Mouse (Mus musculus): ENCODE results near the gene Drc3. TPM values are rescaled to one million over a fixed set of nuclear protein-coding genes. Genes with fewer than 3 reads are reported as not detected.
"Not testable (repeated sequence)": the region's sequence is repeated elsewhere in the genome, so short reads cannot be mapped to it uniquely, and the experiment has no call there.

Drc3 gene
- total RNA-seq, 2 experiments from 2014 or later: 5.2 to 7.3 TPM

DNA sequence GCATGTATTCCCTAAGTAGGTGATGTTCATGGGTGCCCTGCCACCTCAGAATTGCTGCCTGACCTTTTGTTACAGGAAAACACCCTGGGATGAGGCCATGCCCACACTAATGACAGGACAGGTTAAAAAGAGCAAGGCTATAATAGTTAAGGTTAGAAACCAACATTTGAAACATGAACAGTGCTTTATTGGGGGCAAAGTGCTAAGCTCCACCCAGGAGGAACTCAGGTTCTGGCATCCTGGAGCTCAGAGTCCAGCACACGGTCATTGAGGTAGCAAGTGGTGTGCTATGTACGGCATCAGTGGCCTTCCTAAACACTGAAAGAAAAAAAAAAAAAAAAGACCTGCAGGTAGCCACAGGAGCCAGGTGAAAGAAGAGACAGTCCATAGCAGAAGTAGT is 34.8 kb downstream of the Drc3 start:
- DNase-seq (ENCODE audit: low spot score in 2 of 2): no peak

- no peak for DNase-seq (ENCODE audit: low spot score in 2 of 2)
Observed at GRCm38 (mm10) chr11:60391346-60391745, 38.2 kb downstream of the Drc3 start.

- DNase-seq (ENCODE audit: low spot score in 2 of 2): no peak
Observed at GRCm38 (mm10) chr11:60396546-60396945, 43.4 kb downstream of the Drc3 start.

DNA sequence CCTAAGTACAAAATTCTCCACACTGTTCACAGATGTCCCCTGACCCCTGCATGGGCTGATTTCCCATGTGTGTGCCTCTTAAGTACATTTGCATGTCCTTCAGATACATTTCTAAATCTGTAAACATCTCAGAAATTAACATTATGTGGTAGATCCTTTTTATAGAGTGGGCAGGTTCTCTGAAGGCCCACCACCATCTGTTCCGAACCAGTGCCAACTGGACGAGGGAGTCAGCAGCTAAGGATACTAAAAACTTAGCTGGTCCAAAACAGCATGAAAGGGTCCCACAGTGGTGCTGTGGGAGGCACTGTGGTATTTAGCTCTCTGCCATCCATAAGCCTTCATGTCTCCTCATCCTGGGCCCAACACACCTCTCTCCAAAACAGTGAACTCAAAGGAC is 44.0 kb downstream of the Drc3 start:
- no peak for DNase-seq (ENCODE audit: low spot score in 2 of 2)

- no peak for DNase-seq (ENCODE audit: low spot score in 2 of 2)
Observed at GRCm38 (mm10) chr11:60406606-60407005, 53.5 kb downstream of the Drc3 start.

DNA sequence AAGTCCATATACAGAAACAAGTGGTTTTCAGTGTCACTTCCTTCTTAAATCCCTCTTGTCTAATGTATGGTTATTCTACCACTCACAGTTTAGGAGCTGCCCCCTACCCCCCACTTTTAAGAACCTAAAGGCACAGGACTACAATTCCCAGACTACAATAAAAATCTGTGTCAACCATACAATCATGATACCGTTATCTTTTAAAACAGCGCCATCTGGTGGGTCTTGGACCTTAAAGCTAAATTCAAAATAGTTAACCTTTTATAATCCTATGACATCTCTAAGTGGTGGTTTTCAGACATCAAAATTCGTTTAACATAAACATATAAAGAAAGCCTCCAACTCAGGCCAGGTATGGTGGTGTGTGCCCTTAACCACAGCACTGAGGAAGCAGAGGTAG is 59.0 kb downstream of the Drc3 start:
- DNase-seq (ENCODE audit: low spot score in 2 of 2): peak; percentile 43 to 88

- DNase-seq (ENCODE audit: low spot score in 2 of 2): no peak
Observed at GRCm38 (mm10) chr11:60412921-60413320, 59.8 kb downstream of the Drc3 start.

DNA sequence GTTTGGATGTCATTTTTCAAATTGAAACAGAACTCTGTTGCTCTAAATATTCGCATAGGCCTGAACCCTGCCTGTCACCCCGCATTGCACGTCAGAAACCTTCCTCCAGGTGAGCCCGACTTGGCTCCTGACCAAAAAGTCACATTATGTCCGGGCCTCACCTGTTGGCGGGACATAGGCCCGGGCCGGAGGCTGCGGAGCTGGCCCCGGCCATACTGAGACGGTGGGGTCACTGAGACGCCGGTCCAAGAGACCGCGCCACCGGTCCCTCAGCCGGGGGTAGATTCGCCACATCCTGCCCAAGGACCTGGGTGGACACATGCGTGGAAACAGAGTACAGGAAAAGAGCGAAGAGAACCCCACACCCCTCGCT is 63.4 kb downstream of the Drc3 start:
- DNase-seq (ENCODE audit: low spot score in 2 of 2): no peak

DNA sequence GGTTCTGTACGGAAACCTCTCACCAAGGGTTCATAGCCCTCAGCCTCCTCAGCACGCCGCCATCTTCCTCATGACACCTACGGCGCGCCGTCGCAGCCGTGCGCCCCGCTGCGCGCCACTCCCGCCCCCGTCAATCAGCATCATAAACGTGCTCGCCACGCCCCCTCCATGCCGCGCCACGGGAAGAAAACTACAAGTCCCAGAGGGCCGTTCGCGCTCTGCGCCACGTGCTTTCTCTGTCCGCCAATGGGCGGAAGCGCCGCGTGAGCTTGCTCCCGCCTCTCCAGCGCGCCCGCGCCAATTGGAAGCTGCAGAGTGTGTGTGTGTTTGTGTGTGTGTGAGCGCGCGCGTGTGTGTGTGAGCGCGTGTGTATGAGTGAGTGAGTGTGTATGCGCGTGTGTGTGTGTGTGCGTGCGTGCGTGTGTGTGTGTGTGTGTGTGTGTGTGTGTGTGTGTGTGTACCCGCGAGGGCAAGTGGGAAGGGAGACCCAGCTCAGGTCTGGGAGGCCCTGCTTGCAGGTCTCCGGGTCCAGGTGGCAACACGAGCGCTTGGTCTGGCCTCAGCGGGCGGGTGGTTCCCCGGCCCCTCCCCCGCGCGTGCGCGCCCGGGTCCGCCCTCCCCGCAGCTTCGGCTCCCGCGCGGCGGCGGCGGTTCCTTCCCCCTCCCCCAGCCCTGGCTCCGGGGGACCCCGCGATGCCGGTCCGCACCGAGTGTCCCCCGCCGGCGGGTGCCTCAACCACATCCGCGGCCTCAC is 64.0 kb downstream of the Drc3 start, which contains the start of gene Gid4:
Gene Gid4, plus strand, starts transcription at position 183 of the 754 bp plus-strand sequence.
- DNase-seq (ENCODE audit: low spot score in 2 of 2): peak; percentile 98 to 99

GRCm38 (mm10) chr11:60417717-60418472 is 64.8 kb downstream of the Drc3 start, which contains the start of gene Atpaf2:
Atpaf2 (minus strand) TSS chr11:60418457.
- DNase-seq (ENCODE audit: low spot score in 2 of 2): peak in 1 of 2 experiments; percentile 26

DNA sequence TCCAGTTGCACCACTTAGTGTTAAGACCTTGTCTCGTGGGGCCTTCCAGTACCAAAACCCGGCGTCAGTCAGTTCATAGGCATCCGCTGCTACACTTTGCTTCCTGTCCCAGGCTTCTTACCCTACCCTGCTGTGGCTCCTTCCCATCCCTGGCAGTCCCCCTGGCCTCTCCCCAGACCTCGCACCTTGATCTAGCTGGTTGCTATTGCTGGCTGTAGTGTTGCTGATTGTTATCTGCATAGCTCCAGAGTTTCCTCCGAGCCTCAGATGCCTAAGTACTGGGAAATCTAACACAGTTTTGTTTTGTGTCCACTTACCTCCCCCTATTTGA is 65.3 kb downstream of the Drc3 start:
- DNase-seq (ENCODE audit: low spot score in 2 of 2): no peak

GRCm38 (mm10) chr11:60422046-60422668 is 69.0 kb downstream of the Drc3 start:
- no peak for DNase-seq (ENCODE audit: low spot score in 2 of 2)

DNA sequence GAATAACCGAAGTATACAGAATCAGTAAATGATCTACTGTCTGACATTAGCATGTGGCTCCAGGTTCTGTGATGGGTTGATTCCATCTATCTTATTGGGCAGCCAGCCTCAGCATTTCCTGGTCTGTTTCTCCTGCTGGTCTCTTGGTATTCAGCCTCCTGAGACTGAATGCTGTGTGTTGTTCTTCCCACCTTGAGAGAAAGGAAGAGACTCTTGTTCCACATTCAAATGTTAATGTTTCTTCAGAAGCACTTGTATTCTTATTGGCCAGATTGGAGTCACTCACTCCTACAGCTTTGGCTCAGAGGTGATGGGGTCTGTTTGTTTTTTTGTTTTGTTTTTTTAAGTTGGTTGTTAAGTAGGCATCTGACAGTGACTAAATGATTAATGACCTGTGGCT is 69.9 kb downstream of the Drc3 start:
- no peak for DNase-seq (ENCODE audit: low spot score in 2 of 2)

GRCm38 (mm10) chr11:60426417-60426816 is 73.3 kb downstream of the Drc3 start:
- DNase-seq (ENCODE audit: low spot score in 2 of 2): no peak

GRCm38 (mm10) chr11:60427628-60428027 is 74.5 kb downstream of the Drc3 start:
- DNase-seq (ENCODE audit: low spot score in 2 of 2): no peak

GRCm38 (mm10) chr11:60433501-60433900 is 80.4 kb downstream of the Drc3 start:
- no peak for DNase-seq (ENCODE audit: low spot score in 2 of 2)

- DNase-seq (ENCODE audit: low spot score in 2 of 2): no peak
Observed at GRCm38 (mm10) chr11:60435133-60435532, 82.0 kb downstream of the Drc3 start.

- no peak for DNase-seq (ENCODE audit: low spot score in 2 of 2)
Observed at GRCm38 (mm10) chr11:60436618-60437017, 83.5 kb downstream of the Drc3 start.

- DNase-seq (ENCODE audit: low spot score in 2 of 2): not testable (repeated sequence)
Observed at GRCm38 (mm10) chr11:60439621-60440020, 86.5 kb downstream of the Drc3 start.

- DNase-seq (ENCODE audit: low spot score in 2 of 2): no peak
Observed at GRCm38 (mm10) chr11:60440176-60440575, 87.0 kb downstream of the Drc3 start.

- peak in 1 of 2 experiments; percentile 10 for DNase-seq (ENCODE audit: low spot score in 2 of 2)
Observed at GRCm38 (mm10) chr11:60442896-60443295, 89.8 kb downstream of the Drc3 start.
